Mouse (Mus musculus) kidney, embryonic 16.5 days (tissue): Measurements from ENCODE around the gene Tecpr2. TPM values are rescaled to one million over a fixed set of nuclear protein-coding genes. Genes with fewer than 3 reads are reported as not detected.

Experiments
- ATAC-seq: fragments of 200-750 bp; cut with Nextera tagmentation; 2 replicates; pipeline ENCODE4 v1.8.0; 2017; ENCODE audit warnings: moderate TSS enrichment; ENCODE audit not compliant: low FRiP score, low TSS enrichment
- H3K27ac ChIP-seq: fragments of 300-500 bp; sonication (generic); 2 replicates; pipeline ENCODE4 v1.5.1; 2014; ENCODE audit warnings: low read length
- H3K27me3 ChIP-seq: fragments of 300-500 bp; sonication (generic); 2 replicates; pipeline ENCODE4 v1.6.1; 2014; ENCODE audit warnings: low read length, control low read depth, mixed read lengths; ENCODE audit not compliant: insufficient read depth
- H3K36me3 ChIP-seq: fragments of 300-500 bp; sonication (generic); 2 replicates; pipeline ENCODE4 v1.6.1; 2014; ENCODE audit warnings: low read length, control low read depth, mixed read lengths; ENCODE audit not compliant: insufficient read depth
- H3K4me1 ChIP-seq: fragments of 300-500 bp; sonication (generic); 2 replicates; pipeline ENCODE4 v1.6.1; 2014; ENCODE audit warnings: low read length, control low read depth, mixed read lengths; ENCODE audit not compliant: insufficient read depth
- H3K4me2 ChIP-seq: fragments of 300-500 bp; sonication (generic); replicated peaks from 2 replicates; pipeline ENCODE4 v1.6.1; 2014; ENCODE audit warnings: low read depth, low read length
- H3K4me3 ChIP-seq: fragments of 300-500 bp; sonication (generic); 2 replicates; pipeline ENCODE4 v1.5.1; 2014; ENCODE audit warnings: mild to moderate bottlenecking, low read length
- H3K9ac ChIP-seq: fragments of 300-500 bp; sonication (generic); replicated peaks from 2 replicates; pipeline ENCODE4 v1.6.1; 2014; ENCODE audit warnings: low read length
- H3K9me3 ChIP-seq: fragments of 300-500 bp; sonication (generic); 2 replicates; pipeline ENCODE4 v1.6.1; 2016; ENCODE audit warnings: low read length, control low read depth
- WGBS: fragments of 180-500 bp; shearing (Covaris S2); extraction: QIAGEN DNeasy Blood & Tissue Kit; methylation state at CpG from one replicate; pipeline ENCODE4 v1.1.7; 2014; 5-methylcytosine and 5-hydroxymethylcytosine counted together
- polyA plus RNA-seq: library from polyadenylated mRNA; unstranded; fragments of >200 nt; fragmentation: Nextera tagmentation; extraction: Ambion mirVana; gene quantifications from 2 replicates; pipeline ENCODE4 v1.2.1, GENCODE M21; 2015

Gene Tecpr2
- polyA plus RNA-seq, 1 experiment from 2014 or later = 3.6 TPM

DNA sequence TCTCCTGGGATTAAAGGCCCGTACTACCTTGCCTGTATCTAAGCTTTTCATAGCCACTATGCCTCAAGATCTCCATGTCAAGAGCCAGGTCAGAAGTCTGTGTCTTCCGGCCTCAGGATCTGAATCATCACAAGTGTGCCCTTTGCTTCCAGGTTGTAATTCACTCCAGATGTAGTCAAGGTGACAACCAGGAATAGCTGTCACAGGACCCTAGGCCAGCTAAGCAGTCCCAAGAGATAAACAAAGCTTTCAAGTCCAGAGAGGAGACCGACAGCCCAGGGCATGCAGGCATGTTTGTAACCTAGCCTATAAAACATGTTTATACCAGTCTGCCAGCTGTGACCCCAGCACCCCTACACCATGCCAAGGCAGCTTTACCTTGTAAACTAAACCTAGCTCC is 92.7 kb downstream of the Tecpr2 start:
- Histone ChIP-seq H3K4me3 (no peak overlapping the region), H3K27ac (no peak overlapping the region), H3K9me3 (no peaks in the 10 kb centered on the region), H3K4me2 (no peak overlapping the region), H3K9ac (no peak overlapping the region), H3K27me3 (no peaks in the 10 kb centered on the region), H3K36me3 (peaks cover 6% of the 10 kb centered on the region), H3K4me1 (peaks cover 20% of the 10 kb centered on the region)
- no peak for ATAC-seq
- 58% methylated on average over 3 of the region's 3 CpGs for WGBS

DNA sequence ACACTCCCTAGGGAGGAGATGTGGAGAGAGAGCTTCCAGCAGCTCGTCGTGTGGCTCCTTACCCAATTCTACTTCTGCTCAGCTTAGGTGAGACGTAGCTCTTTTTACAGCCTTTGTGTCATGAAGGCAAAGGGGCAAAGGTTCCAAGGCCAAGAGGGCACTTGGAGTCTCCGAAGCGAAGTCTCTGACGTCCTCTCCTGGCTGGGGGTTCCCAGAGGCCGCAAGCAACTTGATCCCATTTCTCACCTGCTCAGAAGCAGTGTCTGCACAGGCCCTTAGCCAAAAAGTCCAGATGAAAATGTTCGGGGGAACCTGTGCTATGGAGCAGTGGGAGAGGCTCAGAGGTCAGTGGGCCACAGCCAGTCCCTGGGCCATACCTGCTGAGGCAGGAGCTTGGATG is 94.0 kb downstream of the Tecpr2 start:
- no peaks in the 10 kb centered on the region for H3K36me3 ChIP-seq
- 54% methylated on average over 8 of the region's 8 CpGs for WGBS
- H3K27me3 ChIP-seq = no peaks in the 10 kb centered on the region
- H3K4me3 ChIP-seq = no peak overlapping the region
- no peak overlapping the region for H3K27ac ChIP-seq
- no peak overlapping the region for H3K9ac ChIP-seq
- no peak for ATAC-seq
- H3K4me1 ChIP-seq = peaks cover 18% of the 10 kb centered on the region
- H3K9me3 ChIP-seq = no peaks in the 10 kb centered on the region
- no peak overlapping the region for H3K4me2 ChIP-seq

DNA sequence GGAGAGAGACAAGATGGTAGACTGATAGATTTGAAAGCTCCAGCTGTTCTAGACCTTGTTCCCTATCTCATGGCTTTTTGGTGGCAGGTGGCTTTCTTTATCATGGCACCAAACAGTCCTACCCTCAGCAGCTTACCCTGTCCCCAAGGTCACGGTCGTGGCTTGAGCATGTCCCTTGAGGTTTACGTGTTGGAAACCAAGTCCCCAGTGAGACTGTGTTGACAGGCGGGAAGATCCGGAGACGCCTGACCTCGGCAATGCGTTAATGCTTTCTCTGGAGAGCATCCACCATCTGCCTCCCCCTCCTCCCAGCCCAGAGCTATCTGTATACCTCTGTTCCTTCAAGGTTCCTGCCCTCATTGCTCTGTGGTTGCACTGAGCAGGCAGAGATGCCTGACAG is 94.7 kb downstream of the Tecpr2 start:
- Histone ChIP-seq H3K27me3 (no peaks in the 10 kb centered on the region), H3K4me1 (peaks cover 15% of the 10 kb centered on the region), H3K36me3 (no peaks in the 10 kb centered on the region), H3K4me3 (no peak overlapping the region), H3K9ac (no peak overlapping the region), H3K4me2 (no peak overlapping the region), H3K27ac (no peak overlapping the region), H3K9me3 (no peaks in the 10 kb centered on the region)
- ATAC-seq = no peak
- 77% methylated on average over 8 of the region's 8 CpGs for WGBS

DNA sequence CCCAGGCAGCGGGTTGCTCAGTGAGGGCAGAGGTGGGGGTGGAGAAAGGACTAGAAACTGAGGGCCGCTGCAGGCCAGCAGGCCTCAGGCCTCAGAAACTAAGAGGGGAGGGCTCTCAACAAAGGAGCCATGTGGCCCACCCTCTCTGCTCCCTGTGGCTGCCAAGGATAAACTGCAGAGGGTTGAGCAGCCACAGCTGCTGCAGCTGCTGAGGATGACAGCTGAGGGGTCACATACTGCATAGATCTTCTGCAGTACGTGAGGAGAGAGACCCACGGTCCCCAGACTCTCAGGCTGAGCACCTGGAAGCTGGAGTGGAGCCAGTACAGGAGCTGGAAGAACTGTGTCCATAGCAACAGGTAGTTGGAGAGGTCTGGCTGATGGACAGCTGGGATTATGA is 95.5 kb downstream of the Tecpr2 start:
- Histone ChIP-seq H3K4me2 (no peak overlapping the region), H3K36me3 (no peaks in the 10 kb centered on the region), H3K9ac (no peak overlapping the region), H3K9me3 (no peaks in the 10 kb centered on the region), H3K4me3 (no peak overlapping the region), H3K4me1 (peaks cover 11% of the 10 kb centered on the region), H3K27ac (no peak overlapping the region), H3K27me3 (no peaks in the 10 kb centered on the region)
- WGBS = 34% methylated on average over 4 of the region's 4 CpGs
- ATAC-seq = peak; percentile 60

DNA sequence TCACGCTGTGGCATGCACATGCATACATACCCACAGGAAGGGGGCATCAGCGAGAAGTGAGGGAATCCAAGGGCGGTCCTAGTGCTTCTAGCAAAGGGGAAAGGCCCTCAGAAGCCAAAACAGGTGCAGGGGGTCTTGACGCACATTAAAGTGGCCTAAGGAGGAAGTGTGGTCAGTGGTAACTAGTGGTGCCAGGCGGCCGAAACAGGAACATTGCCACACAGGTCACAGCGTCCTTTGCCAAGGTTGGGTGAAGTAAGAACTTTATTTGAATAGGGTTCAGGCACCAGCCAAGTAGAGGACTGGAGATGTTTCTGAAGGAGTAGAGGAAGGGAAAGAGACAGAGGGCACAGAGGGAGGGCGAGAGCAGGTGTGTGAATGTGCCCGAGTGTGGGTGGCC is 96.1 kb downstream of the Tecpr2 start:
- no peak overlapping the region for H3K4me3 ChIP-seq
- H3K36me3 ChIP-seq = no peaks in the 10 kb centered on the region
- no peak for ATAC-seq
- no peaks in the 10 kb centered on the region for H3K9me3 ChIP-seq
- no peak overlapping the region for H3K9ac ChIP-seq
- no peak overlapping the region for H3K27ac ChIP-seq
- H3K4me2 ChIP-seq = no peak overlapping the region
- 75% methylated on average over 9 of the region's 9 CpGs for WGBS
- H3K27me3 ChIP-seq = no peaks in the 10 kb centered on the region
- H3K4me1 ChIP-seq = peaks cover 9% of the 10 kb centered on the region; the same call in 1 of the 2 replicates

DNA sequence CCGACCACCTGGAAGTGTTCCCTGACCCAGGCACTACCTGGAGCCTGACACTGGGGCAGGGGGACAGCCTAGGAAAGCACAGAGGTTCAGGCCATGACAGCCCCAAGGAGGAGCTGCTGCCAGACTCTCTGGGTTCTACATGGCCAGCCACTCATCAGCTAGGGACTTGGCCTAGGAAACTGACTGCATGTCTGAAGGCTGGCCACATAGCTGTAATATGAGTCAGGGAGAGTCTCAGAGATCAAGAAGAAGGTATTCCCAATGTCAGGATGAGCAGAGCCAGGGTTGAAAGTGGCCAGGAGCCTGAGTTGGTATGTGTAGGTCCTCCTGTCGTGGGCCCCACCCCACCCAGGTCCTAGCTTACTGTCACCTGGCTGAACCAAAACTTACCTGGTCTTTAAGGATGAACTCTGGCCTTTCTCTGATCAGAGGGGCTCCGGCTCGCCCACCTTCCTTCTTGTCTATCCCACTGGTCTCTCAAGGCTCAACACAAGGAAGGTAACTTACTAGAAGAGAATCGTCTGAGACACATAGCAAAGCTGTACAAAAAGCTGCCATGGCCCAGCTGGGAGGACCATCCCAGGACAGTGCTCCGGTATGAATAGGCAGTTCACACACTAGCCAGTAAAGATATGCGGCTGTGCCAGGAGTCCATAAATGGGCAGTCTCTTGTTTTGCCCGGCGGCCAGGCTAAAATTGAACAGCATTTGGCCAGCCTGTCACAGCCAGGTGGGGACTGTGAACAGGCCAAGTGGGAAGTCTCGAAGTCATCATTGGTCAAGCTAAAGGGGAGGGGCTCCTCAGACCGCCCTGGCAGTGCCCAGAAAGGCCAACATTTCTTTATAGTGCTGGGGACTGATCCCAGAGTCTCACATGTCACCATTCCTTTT is 97.7 kb downstream of the Tecpr2 start:
- no peak overlapping the region for H3K4me3 ChIP-seq
- no peak overlapping the region for H3K27ac ChIP-seq
- H3K9me3 ChIP-seq = no peaks in the 10 kb centered on the region
- ATAC-seq = no peak
- H3K9ac ChIP-seq = no peak overlapping the region
- H3K36me3 ChIP-seq = no peaks in the 10 kb centered on the region
- WGBS = 84% methylated on average over 11 of the region's 11 CpGs
- H3K4me1 ChIP-seq = peaks cover 9% of the 10 kb centered on the region
- no peak overlapping the region for H3K4me2 ChIP-seq
- no peaks in the 10 kb centered on the region for H3K27me3 ChIP-seq

DNA sequence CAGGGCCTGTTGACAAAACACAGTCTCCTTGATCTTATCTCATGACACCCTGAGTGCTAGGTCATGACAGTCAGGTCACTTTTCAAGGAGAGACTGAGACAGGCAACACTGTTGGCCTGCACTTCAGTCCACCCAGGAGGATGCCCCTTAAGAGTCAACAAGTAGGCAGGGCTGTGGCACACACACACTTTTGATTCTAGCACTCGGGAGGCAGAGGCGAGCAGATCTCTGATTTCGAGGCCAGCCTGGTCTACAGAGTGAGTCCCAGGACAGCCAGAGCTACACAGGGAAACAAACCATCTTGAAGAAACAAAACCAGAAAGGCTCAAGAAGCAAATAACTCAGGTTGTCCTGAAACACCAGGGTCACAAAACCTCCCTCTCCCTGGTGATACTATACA is 100.3 kb downstream of the Tecpr2 start:
- Histone ChIP-seq H3K4me1 (peaks cover 12% of the 10 kb centered on the region), H3K27me3 (no peaks in the 10 kb centered on the region), H3K27ac (no peak overlapping the region), H3K9ac (no peak overlapping the region), H3K36me3 (no peaks in the 10 kb centered on the region), H3K4me3 (no peak overlapping the region), H3K9me3 (no peaks in the 10 kb centered on the region), H3K4me2 (no peak overlapping the region)
- ATAC-seq = no peak
- 91% methylated on average over 3 of the region's 3 CpGs for WGBS

DNA sequence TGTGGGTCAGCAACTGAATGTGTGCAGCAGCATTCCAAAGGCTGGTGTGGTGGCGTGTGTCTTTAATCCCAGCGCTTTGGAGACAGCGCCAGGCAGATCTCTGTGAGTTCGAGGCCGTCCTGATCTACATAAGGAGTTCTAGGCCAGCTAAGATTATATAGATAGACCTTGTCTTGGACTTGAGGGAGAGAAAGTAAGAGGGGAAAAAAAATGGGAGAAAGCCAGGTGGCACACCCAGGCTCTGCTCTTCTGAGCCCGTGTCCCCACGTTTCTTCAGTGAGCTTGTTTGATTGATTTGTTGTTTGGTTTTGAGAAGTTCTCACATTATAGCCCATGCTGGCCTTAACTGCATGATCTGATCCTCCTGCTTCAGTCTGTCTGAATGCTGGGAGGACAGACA is 101.4 kb downstream of the Tecpr2 start:
- 86% methylated on average over 7 of the region's 7 CpGs for WGBS
- Histone ChIP-seq H3K27ac (no peak overlapping the region), H3K9me3 (no peaks in the 10 kb centered on the region), H3K4me2 (no peak overlapping the region), H3K36me3 (no peaks in the 10 kb centered on the region), H3K9ac (no peak overlapping the region), H3K4me3 (no peak overlapping the region), H3K4me1 (peaks cover 5% of the 10 kb centered on the region), H3K27me3 (no peaks in the 10 kb centered on the region)
- no peak for ATAC-seq

DNA sequence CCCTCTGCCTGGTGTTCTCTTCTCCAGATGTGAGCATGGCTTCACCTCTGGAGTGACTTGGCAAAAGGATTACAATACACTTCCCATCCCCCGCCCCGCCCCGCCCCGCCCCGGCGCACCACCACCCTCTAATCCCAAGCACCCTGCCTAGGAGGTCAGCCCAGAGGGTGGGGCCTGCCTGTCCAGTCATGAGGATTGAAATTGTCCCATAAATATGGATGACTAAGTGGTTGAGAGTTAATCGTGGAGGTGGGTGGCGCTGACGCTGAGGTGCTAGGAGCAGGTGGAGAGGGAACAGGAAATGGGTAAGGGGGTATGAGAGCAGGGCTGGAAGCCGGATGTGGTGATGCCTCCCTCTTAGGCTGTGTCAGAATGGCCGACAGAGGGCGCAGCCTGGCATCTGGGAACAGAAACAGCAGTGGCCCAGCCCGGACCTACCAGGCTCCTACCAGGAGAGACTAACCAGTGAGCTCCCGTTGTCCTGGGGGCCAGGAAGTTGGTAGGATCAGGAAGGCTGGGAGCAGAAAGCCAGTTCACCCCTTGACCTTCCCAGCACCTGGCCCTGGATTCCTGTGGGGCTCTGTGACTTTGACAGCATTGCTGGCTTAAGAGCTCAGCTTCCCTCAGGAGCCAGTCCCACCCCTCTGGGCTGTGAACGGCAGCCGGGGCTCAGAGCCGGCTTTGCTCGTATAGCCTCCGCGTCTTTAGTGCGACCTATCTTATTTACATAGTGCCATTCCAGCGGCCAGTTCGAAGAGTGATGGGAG is 102.5 kb downstream of the Tecpr2 start:
- Histone ChIP-seq H3K4me3 (peak overlapping the region; percentile 58), H3K27ac (peak overlapping the region; percentile 81), H3K9ac (peak overlapping the region; percentile 72), H3K36me3 (no peaks in the 10 kb centered on the region), H3K4me2 (peak overlapping the region; percentile 62), H3K9me3 (no peaks in the 10 kb centered on the region), H3K4me1 (peaks cover 5% of the 10 kb centered on the region), H3K27me3 (no peaks in the 10 kb centered on the region)
- 6% methylated on average over 23 of the region's 23 CpGs for WGBS
- ATAC-seq = peak; percentile 94

DNA sequence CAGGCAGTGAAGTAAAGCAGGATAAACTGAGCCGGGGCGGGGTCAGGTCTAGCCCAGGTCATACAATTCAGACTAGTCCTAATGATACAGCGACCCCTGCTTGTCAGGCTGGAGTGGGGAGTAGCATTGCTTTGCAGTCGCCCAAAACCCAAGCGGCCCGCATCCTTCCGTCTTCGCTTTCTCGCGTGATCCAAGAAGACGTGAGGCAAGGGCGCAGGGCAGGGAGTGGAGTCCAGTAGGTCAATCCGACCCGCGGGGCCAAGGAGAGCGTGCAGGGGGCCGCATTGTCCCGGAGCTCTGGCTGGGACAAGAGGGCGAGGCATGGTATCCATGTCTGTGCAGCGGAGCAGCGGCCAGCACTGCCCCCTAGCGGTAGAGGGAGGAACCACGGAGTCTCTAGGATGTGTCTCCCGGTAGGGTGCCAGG is 103.1 kb downstream of the Tecpr2 start:
- Histone ChIP-seq H3K4me1 (peaks cover 5% of the 10 kb centered on the region), H3K4me2 (peak overlapping the region; percentile 62), H3K27me3 (no peaks in the 10 kb centered on the region), H3K9ac (peak overlapping the region; percentile 72), H3K4me3 (peak overlapping the region; percentile 58), H3K36me3 (no peaks in the 10 kb centered on the region), H3K27ac (peak overlapping the region; percentile 81), H3K9me3 (no peaks in the 10 kb centered on the region)
- WGBS = under 1% methylated on average over 23 of the region's 24 CpGs
- peak; percentile 93 for ATAC-seq
